Mouse (Mus musculus) adrenal gland, adult (tissue): ENCODE data around the gene Gm3604.
"Not testable (repeated sequence)": the region's sequence is repeated elsewhere in the genome, so short reads cannot be mapped to it uniquely, and the experiment has no call there.

Experiments used
- DNase-seq, 2 experiments: peaks; one replicate each; pipeline ENCODE4 v3.0.0; 2022 to 2023; ENCODE audit warnings: low spot score in 1 of 2; ENCODE audit not compliant: inconsistent age in 2 of 2

The Gm3604 gene

DNA sequence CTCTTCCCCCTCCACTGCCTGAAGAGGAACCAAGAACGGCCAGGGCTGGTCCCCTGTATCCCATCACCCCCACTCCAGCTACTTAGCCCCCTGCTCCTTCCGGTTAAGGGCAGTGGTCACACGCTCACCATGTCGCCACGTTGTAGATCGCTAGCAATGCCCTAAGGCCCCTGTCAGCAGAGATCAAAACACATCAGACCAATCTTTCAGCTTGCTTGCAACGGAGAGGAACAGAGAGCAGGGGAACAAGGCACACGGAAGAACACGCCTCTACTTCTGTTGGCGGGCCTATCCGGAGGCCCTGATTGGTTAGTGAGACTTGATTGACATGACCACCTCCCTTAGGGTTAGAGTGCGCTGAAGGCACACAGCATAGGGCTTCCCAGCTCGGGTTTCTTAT, at the start of gene Gm3604:
Gene Gm3604, minus strand, starts transcription at position 226 of the 400 bp plus-strand sequence.
- peak; percentile 70 to 83 for DNase-seq

DNA sequence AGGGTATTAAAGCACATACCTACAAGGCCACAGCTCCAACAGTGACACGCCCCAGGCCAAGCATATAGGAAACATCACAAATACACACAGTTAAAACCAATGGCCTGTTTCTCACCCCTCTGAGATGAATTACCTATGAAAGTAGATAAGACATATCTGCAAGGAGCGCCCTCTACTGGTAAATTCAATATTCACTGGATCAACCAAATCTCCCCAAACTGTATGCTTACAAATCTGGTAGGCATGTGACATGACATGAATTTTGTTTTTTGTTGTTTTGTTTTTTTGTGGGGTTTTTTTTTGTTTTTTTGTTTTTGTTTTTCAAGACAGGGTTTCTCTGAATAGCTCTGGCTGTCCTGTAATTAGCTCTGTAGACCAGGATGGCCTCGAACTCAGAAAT, 16.2 kb upstream of the Gm3604 start:
- peak in 1 of 2 experiments; percentile 15 for DNase-seq

DNA sequence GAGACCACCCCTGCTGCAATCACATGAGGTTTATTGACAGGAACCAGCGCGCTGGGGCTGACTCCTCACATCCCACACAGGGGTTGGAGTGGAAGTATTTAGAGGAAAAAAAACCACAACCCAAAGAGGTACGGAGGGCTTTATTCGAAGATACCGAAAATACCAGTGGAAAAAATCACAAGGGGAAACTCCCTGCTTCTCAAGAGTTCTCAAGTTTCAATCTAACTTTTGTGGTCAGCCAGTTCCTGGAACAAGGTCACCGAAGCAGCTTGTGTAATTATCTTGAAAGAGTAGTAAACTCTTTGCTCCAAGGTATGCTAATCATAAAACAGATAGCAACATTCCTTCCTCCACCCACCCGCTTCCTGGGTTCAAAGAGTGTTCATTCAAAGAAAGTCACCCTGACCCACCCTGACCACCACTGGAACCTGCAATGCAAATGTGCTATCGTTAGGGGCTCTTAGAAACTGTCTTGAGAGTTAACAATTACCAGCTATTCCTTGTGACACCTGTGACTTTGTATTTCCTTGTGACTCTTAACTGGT, 7.2 kb upstream of the Gm3604 start:
- DNase-seq, result not testable (repeated sequence)

DNA sequence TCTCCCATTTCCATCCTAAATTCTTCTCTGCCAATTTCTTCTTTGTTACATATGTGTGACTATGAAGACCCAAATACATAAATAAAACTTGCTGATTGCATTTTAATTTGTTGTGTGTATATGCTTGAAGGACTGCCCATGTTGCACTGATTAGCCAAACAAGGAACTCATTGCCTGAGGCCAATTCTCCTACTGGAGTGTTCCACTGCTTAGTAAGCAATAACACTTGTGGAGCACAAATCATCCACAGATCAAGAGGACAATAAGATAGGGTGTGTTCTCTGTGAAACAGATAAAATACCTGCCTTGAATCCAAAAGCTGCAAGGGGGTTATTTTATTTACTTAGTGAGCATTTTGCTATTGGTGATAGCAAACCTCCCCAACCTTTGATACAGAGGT, 51.2 kb downstream of the Gm3604 start:
- no peak for DNase-seq

DNA sequence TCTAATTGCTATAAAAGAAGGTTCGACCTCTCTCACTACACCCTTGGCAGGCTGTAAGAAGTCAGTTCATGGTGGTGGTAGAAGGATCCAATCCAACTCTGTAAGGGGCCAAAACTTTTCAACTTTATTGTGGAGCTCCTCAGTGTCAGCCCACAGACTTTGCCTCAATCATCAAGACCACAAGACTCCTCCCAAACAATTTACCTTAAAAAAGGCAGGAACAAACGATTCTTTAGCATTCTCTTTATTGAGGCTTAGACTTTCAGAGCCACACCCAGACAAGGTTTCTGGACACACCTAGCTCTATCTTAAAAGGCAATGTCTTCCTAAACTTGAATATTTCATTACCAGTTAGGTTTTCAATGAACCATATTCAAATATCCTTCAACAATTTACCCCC, 51.6 kb downstream of the Gm3604 start:
- DNase-seq, result no peak
